Mouse (Mus musculus) CH12.LX (cell line): ENCODE data around the gene S100a1. TPM values are rescaled to one million over a fixed set of nuclear protein-coding genes. Genes with fewer than 3 reads are reported as not detected.

Source experiments
- DNase-seq: peaks from one replicate; pipeline ENCODE4 v3.0.0-alpha.2; 2013; ENCODE audit errors: extremely low read depth
- H3K27ac ChIP-seq: 2 replicates; pipeline ENCODE4 v1.5.1; 2012; ENCODE audit warnings: low read depth, mild to moderate bottlenecking, control low read depth, moderate library complexity; ENCODE audit not compliant: insufficient read depth
- H3K27me3 ChIP-seq: replicated peaks from 2 replicates; pipeline ENCODE3; 2012; ENCODE audit warnings: inconsistent platforms
- H3K36me3 ChIP-seq, 2 experiments: replicated peaks in 1 of 2; 2 replicates each; pipeline versions ENCODE3 to v1.6.1; 2012; ENCODE audit warnings: inconsistent platforms in 1 of 2, low read length in 1 of 2, mild to moderate bottlenecking in 1 of 2, mixed read lengths in 1 of 2, moderate library complexity in 1 of 2; ENCODE audit not compliant: control insufficient read depth in 1 of 2, insufficient read depth in 1 of 2
- H3K4me1 ChIP-seq, 2 experiments: 2 replicates each; pipeline ENCODE4 v1.6.1; 2012; ENCODE audit warnings: inconsistent platforms in 1 of 2, moderate library complexity in 1 of 2; ENCODE audit not compliant: insufficient read depth in 2 of 2, control insufficient read depth in 1 of 2
- H3K4me2 ChIP-seq: 2 replicates; pipeline ENCODE4 v1.6.1; 2012; ENCODE audit warnings: low read depth, mild to moderate bottlenecking, control low read depth; ENCODE audit not compliant: poor library complexity, insufficient read depth, severe bottlenecking
- H3K4me3 ChIP-seq, 3 experiments: fragments of 150-350 bp in 1 of 3; sonication (generic) in 1 of 3; replicated peaks in 1 of 3; 2 replicates each; pipeline versions ENCODE3 to v1.5.1; 2011 to 2012; ENCODE audit warnings: low read depth in 2 of 3, low read length in 2 of 3, mild to moderate bottlenecking in 2 of 3, moderate library complexity in 2 of 3, control low read depth in 1 of 3, improper control_type of control experiment in 1 of 3, inconsistent platforms in 1 of 3, mixed read lengths in 1 of 3; ENCODE audit not compliant: poor library complexity in 1 of 3
- H3K79me2 ChIP-seq: replicated peaks from 2 replicates; pipeline ENCODE4 v1.6.1; 2012; ENCODE audit warnings: mild to moderate bottlenecking, moderate library complexity; ENCODE audit not compliant: control insufficient read depth, poor library complexity, insufficient read depth, severe bottlenecking; ENCODE audit errors: extremely low read depth
- H3K9ac ChIP-seq: 2 replicates; pipeline ENCODE4 v1.6.1; 2012; ENCODE audit warnings: low read depth, mild to moderate bottlenecking, control low read depth, moderate library complexity; ENCODE audit not compliant: insufficient read depth
- H3K9me3 ChIP-seq: replicated peaks from 2 replicates; pipeline ENCODE3; 2012; ENCODE audit warnings: low read length, inconsistent platforms, mixed read lengths
- CHD1 ChIP-seq: IDR thresholded peaks from 2 replicates; pipeline ENCODE4 v1.6.1; 2012; ENCODE audit warnings: low read depth, low read length, improper control_type of control experiment, inconsistent platforms
- CHD2 ChIP-seq: IDR thresholded peaks from 2 replicates; pipeline ENCODE4 v1.6.1; 2011; ENCODE audit warnings: low read length, improper control_type of control experiment
- E2F4 ChIP-seq: IDR thresholded peaks from 2 replicates; pipeline ENCODE4 v1.6.1; 2011; ENCODE audit warnings: low read depth, low read length, improper control_type of control experiment; ENCODE audit not compliant: insufficient replicate concordance
- EP300 ChIP-seq: IDR thresholded peaks from 2 replicates; pipeline ENCODE4 v1.6.1; 2011; ENCODE audit warnings: low read length, improper control_type of control experiment
- JUN ChIP-seq: IDR thresholded peaks from 2 replicates; pipeline ENCODE4 v1.6.1; 2011; ENCODE audit warnings: low read depth, mild to moderate bottlenecking, low read length, improper control_type of control experiment, moderate library complexity; ENCODE audit not compliant: insufficient read depth
- JUND ChIP-seq: conservative IDR thresholded peaks from 2 replicates; pipeline ENCODE4 v1.6.1; 2011; ENCODE audit warnings: low read depth, low read length, improper control_type of control experiment
- KAT2A ChIP-seq: IDR thresholded peaks from 2 replicates; pipeline ENCODE4 v1.6.1; 2012; ENCODE audit warnings: low read length, improper control_type of control experiment, inconsistent platforms; ENCODE audit not compliant: insufficient replicate concordance
- MYC ChIP-seq: IDR thresholded peaks from 2 replicates; pipeline ENCODE4 v1.6.1; 2011; ENCODE audit warnings: low read depth, mild to moderate bottlenecking, improper control_type of control experiment, low read length
- NELFE ChIP-seq: IDR thresholded peaks from 2 replicates; pipeline ENCODE4 v1.6.1; 2011; ENCODE audit warnings: low read depth, low read length, improper control_type of control experiment
- RCOR1 ChIP-seq: conservative IDR thresholded peaks from 2 replicates; pipeline ENCODE4 v1.6.1; 2012; ENCODE audit warnings: low read depth, mild to moderate bottlenecking, inconsistent platforms, low read length, improper control_type of control experiment
- SIN3A ChIP-seq: IDR thresholded peaks from 2 replicates; pipeline ENCODE4 v1.6.1; 2012; ENCODE audit warnings: low read length, improper control_type of control experiment, inconsistent platforms
- TCF12 ChIP-seq: IDR thresholded peaks from 2 replicates; pipeline ENCODE4 v1.6.1; 2014; ENCODE audit warnings: low read depth, mild to moderate bottlenecking, inconsistent platforms, low read length, improper control_type of control experiment
- UBTF ChIP-seq: IDR thresholded peaks from 2 replicates; pipeline ENCODE4 v1.6.1; 2012; ENCODE audit warnings: low read depth, mild to moderate bottlenecking, inconsistent platforms, low read length, improper control_type of control experiment, moderate library complexity
- USF1 ChIP-seq: IDR thresholded peaks from 2 replicates; pipeline ENCODE4 v1.6.1; 2014; ENCODE audit warnings: low read depth, mild to moderate bottlenecking, inconsistent platforms, low read length, improper control_type of control experiment
- ZC3H11A ChIP-seq: IDR thresholded peaks from 2 replicates; pipeline ENCODE4 v1.6.1; 2012; ENCODE audit warnings: low read depth, mild to moderate bottlenecking, inconsistent platforms, low read length, improper control_type of control experiment
- ZNF384 ChIP-seq: IDR thresholded peaks from 2 replicates; pipeline ENCODE4 v1.6.1; 2012; ENCODE audit warnings: low read depth, low read length, improper control_type of control experiment, inconsistent platforms
- dilution Hi-C: fragments of 300-500 bp; cut with MboI; formaldehyde crosslinking; loops from 2 replicates; pipeline ENCODE4 v1.14.3; 2020; ENCODE audit warnings: low sequenced_read_pairs; ENCODE audit not compliant: extremely low pct_unique_long_range_greater_than_20kb, extremely low pct_ligation_motif_present
- in situ Hi-C: fragments of 300-500 bp; cut with MboI; formaldehyde crosslinking; loops from 3 replicates; pipeline ENCODE4 v1.14.3; 2019; ENCODE audit warnings: low sequenced_read_pairs, low pct_ligation_motif_present, low pct_unique_long_range_greater_than_20kb, mixed read lengths
- polyA plus RNA-seq: library from polyadenylated mRNA; unstranded; fragments of >175 nt; gene quantifications from 2 replicates; pipeline ENCODE4 v1.2.1, GENCODE M21; 2012; ENCODE audit warnings: low read depth; ENCODE audit not compliant: insufficient read length
- total RNA-seq, 2 experiments: library from RNA; depleted of rRNA; stranded (reverse); fragments of 300-350 nt in 1 of 2; fragments of >200 nt in 1 of 2; gene quantifications; 2 replicates each; pipeline ENCODE4 v1.2.3; 2012 to 2014

Gene S100a1
- total and polyA plus RNA-seq, 3 experiments, result 2.7 to 13.2 (median 3.8) TPM

GRCm38 (mm10) chr3:90550421-90550790 is 36.2 kb upstream of the S100a1 start:
- Histone ChIP-seq H3K9ac (no peak overlapping the region), H3K27me3 (peaks cover 2% of the 10 kb centered on the region), H3K4me2 (no peak overlapping the region), H3K4me3 (no peak overlapping the region), H3K79me2 (no peaks in the 10 kb centered on the region), H3K9me3 (no peaks in the 10 kb centered on the region), H3K36me3 (no peaks in the 10 kb centered on the region), H3K27ac (no peak overlapping the region), H3K4me1 (no peaks in the 10 kb centered on the region)
- no peak for DNase-seq
- in situ Hi-C loops, result no loop called here
- TF ChIP-seq JUN (no peak), USF1 (no peak), KAT2A (no peak), ZNF384 (no peak), TCF12 (no peak), UBTF (no peak), ZC3H11A (no peak), RCOR1 (no peak), CHD1 (no peak), CHD2 (no peak), EP300 (no peak), SIN3A (no peak), E2F4 (no peak), MYC (no peak)
- dilution Hi-C loops, result no loop called here

GRCm38 (mm10) chr3:90549676-90550420 is 35.7 kb upstream of the S100a1 start:
- dilution Hi-C loops, result no loop called here
- in situ Hi-C loops, result no loop called here

More at GRCm38 (mm10) chr3:90549676-90550420, 35.7 kb upstream of the S100a1 start:
- Histone ChIP-seq H3K36me3 (no peaks in the 10 kb centered on the region), H3K4me1 (no peaks in the 10 kb centered on the region), H3K79me2 (no peaks in the 10 kb centered on the region), H3K9ac (no peak overlapping the region), H3K4me3 (no peak overlapping the region), H3K9me3 (no peaks in the 10 kb centered on the region), H3K27ac (no peak overlapping the region), H3K4me2 (no peak overlapping the region), H3K27me3 (peaks cover 6% of the 10 kb centered on the region)
- no peak for DNase-seq
- no peak for TF ChIP-seq NELFE
- TF ChIP-seq JUND, result no peak
